Mouse (Mus musculus): Measurements from ENCODE around the gene Klhl29.

GRCm38 (mm10) chr12:5413976-5414375, 38.5 kb upstream of the Klhl29 start:
- no peak for TF ChIP-seq ZNF384 (IDR thresholded peaks at IDR 0.05; ENCODE audit: low read depth, low read length)
- no peak for TF ChIP-seq HCFC1 (IDR thresholded peaks at IDR 0.05; ENCODE audit: borderline replicate concordance, insufficient read depth, low read length)
- TF ChIP-seq ZC3H11A (IDR thresholded peaks at IDR 0.05; ENCODE audit: borderline replicate concordance, low read depth, low read length): no peak
- TF ChIP-seq MAFK (IDR thresholded peaks at IDR 0.05; ENCODE audit: insufficient read depth, low read depth, low read length): no peak

Measured in ES-E14 (cell line).